Mouse (Mus musculus) liver, embryonic 14.5 days (tissue): ENCODE data around the gene Man2a1.

ENCODE experiments used
- CTCF ChIP-seq: IDR thresholded peaks from 2 replicates; pipeline ENCODE4 v1.5.1; 2016; ENCODE audit warnings: antibody characterized with exemption, low read depth, control low read depth
- EP300 ChIP-seq: IDR thresholded peaks from 2 replicates; pipeline ENCODE4 v1.6.1; 2016; ENCODE audit warnings: antibody characterized with exemption, low read depth

DNA sequence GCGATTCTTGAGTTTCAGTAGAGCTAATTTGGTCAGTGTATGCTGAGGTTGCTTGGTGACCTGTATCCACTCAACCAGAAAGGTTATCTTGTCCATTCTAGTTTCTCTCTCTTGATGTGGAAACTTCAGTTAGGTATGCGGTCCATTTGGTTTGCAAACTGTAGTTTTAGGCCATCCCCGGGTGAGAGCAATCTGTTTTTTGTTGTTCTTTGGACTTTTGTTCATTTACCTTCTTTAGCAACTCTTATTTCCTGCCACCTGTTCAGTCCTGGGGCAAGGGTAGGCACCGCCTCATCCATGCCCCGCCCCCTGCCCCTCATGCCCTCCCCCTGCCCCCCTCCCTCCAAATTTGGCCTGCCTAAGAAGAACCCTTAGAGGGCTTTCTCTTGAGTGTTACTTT, 3.6 kb downstream of the Man2a1 start:
- TF ChIP-seq CTCF (no peak), EP300 (no peak)
